Mouse (Mus musculus): ENCODE data around the gene Tmem104. TPM values are rescaled to one million over a fixed set of nuclear protein-coding genes. Genes with fewer than 3 reads are reported as not detected.

Gene Tmem104
- polyA plus RNA-seq, 1 experiment: 21.0 TPM

DNA sequence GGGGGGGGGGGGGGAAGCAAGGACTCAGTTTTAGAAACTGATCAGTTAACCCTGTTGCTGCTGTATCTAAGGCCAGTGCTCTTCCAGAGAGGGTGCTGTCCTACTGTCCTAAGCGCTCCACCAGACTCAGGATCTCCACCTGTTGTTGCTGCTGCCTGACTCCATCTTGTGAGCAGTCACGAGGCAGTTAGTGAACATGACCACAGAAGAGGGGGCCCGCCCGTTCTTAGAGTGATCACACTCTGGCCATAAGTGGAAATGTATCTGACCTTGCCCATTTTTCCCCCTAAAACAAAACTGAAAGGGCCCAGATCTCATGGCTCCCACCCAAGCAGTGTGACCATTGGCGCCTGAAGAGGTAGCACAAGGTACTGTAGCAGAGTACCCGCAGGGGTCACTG is 60.7 kb downstream of the Tmem104 start:
- Histone ChIP-seq H3K27me3 (ENCODE audit: control insufficient read depth, insufficient read depth, low read length) (peaks cover 29% of the 10 kb centered on the region), H3K36me3 (ENCODE audit: control insufficient read depth, insufficient read depth, low read length) (peaks cover 13% of the 10 kb centered on the region; the same call in 1 of the 2 replicates), H3K27ac (ENCODE audit: insufficient read depth, low read depth, low read length) (no peak overlapping the region), H3K4me1 (ENCODE audit: control insufficient read depth, insufficient read depth, insufficient read length, low read length) (no peaks in the 10 kb centered on the region; the same call in 1 of the 2 replicates), H3K4me3 (ENCODE audit: low read depth, low read length) (no peak overlapping the region)
- TF ChIP-seq POLR2A (IDR thresholded peaks at IDR 0.05; ENCODE audit: low read depth, low read length) (no peak), CTCF (IDR thresholded peaks at IDR 0.05; ENCODE audit: extremely low read depth, insufficient read length, insufficient replicate concordance, low read depth, low read length) (no peak)
- WGBS: 64% methylated on average over 6 of the region's 6 CpGs

DNA sequence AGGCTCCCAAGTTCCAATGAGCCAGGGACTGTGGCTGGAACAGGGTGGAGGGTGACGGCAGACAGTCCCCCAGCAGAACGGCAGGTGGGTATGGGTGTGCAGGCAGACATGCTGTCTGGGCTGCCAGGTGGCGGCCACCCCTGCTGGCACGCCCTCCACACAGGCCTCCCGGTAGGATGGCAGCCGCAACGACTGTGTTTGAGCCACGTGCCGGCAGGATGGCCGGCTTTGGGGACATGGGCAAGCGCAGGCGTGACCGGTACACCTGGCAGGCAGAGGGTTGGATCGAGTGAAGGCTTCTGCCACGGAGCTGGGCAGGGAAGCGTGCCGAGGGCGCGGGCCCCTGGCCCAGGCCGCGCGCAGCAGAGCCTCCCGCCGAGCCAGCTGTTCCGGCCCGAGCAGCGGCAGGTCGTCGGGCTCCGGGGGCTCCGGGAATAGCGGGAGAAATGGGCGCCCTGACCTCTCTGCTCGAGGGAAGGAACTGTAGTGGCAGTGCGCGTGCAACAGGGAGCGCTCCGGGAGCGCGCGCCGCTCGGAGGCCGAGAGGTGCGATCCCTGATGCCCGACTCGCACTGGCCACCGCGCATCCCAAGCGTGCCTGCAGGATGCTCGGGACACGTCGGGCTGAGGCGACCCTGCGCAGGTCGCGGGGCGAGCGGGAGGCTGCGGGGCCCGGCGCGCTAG is 62.6 kb downstream of the Tmem104 start:
- WGBS: 1% methylated on average over 62 of the region's 63 CpGs
- peak overlapping the region; percentile 0; the same call in 1 of the 2 replicates for H3K4me3 ChIP-seq (ENCODE audit: low read depth, low read length)
- H3K36me3 ChIP-seq (ENCODE audit: control insufficient read depth, insufficient read depth, low read length): peaks cover 2% of the 10 kb centered on the region; the same call in 1 of the 2 replicates
- no peaks in the 10 kb centered on the region; the same call in 1 of the 2 replicates for H3K4me1 ChIP-seq (ENCODE audit: control insufficient read depth, insufficient read depth, insufficient read length, low read length)
- no peak for TF ChIP-seq POLR2A (IDR thresholded peaks at IDR 0.05; ENCODE audit: low read depth, low read length)
- no peak for TF ChIP-seq CTCF (IDR thresholded peaks at IDR 0.05; ENCODE audit: extremely low read depth, insufficient read length, insufficient replicate concordance, low read depth, low read length)
- H3K27ac ChIP-seq (ENCODE audit: insufficient read depth, low read depth, low read length): no peak overlapping the region
- peaks cover 29% of the 10 kb centered on the region for H3K27me3 ChIP-seq (ENCODE audit: control insufficient read depth, insufficient read depth, low read length)

DNA sequence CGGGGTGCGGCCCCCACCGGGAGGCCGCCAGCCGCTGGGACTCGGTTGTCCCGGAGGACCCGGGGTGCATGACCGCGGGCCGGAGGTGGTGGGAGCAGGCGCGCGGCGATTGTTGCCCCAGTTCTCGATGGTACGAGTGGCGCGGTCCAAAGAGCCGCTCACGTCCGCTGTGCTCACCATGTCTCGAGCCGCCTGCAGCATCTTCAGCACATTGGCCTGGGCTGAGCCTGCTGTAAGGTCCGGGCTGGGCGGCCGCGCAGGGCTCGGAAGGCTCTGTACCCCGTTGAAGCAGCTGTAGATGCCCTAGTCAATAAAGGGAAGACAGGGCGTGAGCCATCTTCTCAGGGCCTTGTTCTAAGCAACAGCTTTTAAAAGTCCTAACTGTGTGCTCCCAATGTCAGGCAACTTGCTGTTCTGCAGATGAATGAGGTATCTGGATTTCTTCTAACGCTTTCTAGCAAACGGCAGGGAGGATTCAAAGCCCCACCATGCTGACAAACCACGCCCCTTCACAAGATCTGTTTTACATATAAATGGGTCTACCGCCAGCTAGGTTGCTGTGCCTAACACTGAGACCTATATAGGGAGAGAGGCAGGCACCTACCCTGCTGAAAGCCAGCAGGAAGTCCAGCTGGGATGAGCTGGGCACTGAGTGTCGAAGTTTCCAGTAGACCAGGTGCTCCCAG is 63.3 kb downstream of the Tmem104 start:
- H3K4me1 ChIP-seq (ENCODE audit: control insufficient read depth, insufficient read depth, insufficient read length, low read length): no peaks in the 10 kb centered on the region; the same call in 1 of the 2 replicates
- H3K4me3 ChIP-seq (ENCODE audit: low read depth, low read length): peak overlapping the region; percentile 0; the same call in 1 of the 2 replicates
- WGBS: 4% methylated on average over 36 of the region's 36 CpGs
- no peak overlapping the region for H3K27ac ChIP-seq (ENCODE audit: insufficient read depth, low read depth, low read length)
- TF ChIP-seq POLR2A (IDR thresholded peaks at IDR 0.05; ENCODE audit: low read depth, low read length): no peak
- no peak for TF ChIP-seq CTCF (IDR thresholded peaks at IDR 0.05; ENCODE audit: extremely low read depth, insufficient read length, insufficient replicate concordance, low read depth, low read length)
- peaks cover 29% of the 10 kb centered on the region for H3K27me3 ChIP-seq (ENCODE audit: control insufficient read depth, insufficient read depth, low read length)
- H3K36me3 ChIP-seq (ENCODE audit: control insufficient read depth, insufficient read depth, low read length): no peaks in the 10 kb centered on the region

DNA sequence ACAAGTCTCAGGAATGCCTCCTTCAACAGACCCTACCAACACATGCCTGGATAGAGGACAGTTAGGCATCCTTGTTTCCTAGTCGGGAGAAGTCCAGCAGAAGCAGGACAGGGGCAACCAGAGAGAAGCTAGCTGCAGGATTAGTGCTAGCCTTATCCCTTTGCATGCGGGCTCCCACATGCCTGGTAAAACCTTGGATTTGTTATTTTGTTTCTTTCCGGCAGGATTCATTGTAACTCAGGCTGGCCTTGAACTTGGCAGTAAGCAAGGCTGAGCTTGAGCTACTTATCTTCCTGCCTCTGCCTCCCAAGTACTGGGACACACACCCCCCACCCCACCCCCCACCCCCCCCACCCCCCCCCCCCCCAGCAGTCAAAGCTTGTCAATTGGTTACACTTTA is 64.0 kb downstream of the Tmem104 start:
- peaks cover 29% of the 10 kb centered on the region for H3K27me3 ChIP-seq (ENCODE audit: control insufficient read depth, insufficient read depth, low read length)
- WGBS: 71% methylated on average over 3 of the region's 3 CpGs
- H3K4me3 ChIP-seq (ENCODE audit: low read depth, low read length): no peak overlapping the region
- no peaks in the 10 kb centered on the region for H3K36me3 ChIP-seq (ENCODE audit: control insufficient read depth, insufficient read depth, low read length)
- no peaks in the 10 kb centered on the region; the same call in 1 of the 2 replicates for H3K4me1 ChIP-seq (ENCODE audit: control insufficient read depth, insufficient read depth, insufficient read length, low read length)
- no peak overlapping the region for H3K27ac ChIP-seq (ENCODE audit: insufficient read depth, low read depth, low read length)
- no peak for TF ChIP-seq CTCF (IDR thresholded peaks at IDR 0.05; ENCODE audit: extremely low read depth, insufficient read length, insufficient replicate concordance, low read depth, low read length)
- no peak for TF ChIP-seq POLR2A (IDR thresholded peaks at IDR 0.05; ENCODE audit: low read depth, low read length)

DNA sequence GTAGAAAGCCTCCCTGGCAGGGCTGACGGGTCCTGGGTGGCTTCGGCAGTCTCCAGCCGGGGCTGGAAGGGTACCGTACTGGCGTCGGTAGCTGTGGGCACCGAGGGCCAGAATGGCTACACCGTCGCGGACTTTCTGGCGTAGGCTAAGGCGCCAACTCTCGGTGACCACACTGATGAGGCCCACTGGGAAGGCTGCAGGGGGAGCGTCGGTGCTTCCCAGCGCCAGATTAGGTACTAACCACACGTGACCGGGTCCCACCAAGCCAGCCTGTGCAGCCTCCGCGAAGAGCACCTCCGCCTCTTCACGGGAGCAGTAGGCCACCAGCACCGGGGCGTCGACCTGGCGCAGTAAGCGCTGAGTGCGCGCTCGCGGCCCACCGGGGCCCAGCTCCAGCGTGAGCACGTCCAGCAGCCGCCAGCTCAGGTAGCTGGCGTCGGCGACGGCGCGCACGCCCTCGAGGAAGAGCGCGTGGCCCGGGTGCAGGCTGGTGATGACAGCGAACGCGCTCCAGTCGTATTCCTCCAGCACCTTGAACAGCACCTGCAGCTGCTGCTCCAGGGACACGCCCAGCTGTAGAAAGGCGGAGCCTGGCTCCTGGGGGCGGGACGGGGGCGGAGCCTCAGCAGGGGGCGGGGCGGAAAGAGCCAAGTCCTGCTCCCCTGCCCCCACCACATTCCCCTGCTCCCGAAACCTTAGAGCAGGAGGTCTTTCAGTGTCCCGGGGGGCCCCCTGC is 70.7 kb downstream of the Tmem104 start:
- peaks cover 3% of the 10 kb centered on the region; the same call in 1 of the 2 replicates for H3K4me1 ChIP-seq (ENCODE audit: control insufficient read depth, insufficient read depth, insufficient read length, low read length)
- H3K4me3 ChIP-seq (ENCODE audit: low read depth, low read length): no peak overlapping the region
- WGBS: 19% methylated on average over 59 of the region's 59 CpGs
- peaks cover 26% of the 10 kb centered on the region for H3K27me3 ChIP-seq (ENCODE audit: control insufficient read depth, insufficient read depth, low read length)
- TF ChIP-seq POLR2A (IDR thresholded peaks at IDR 0.05; ENCODE audit: low read depth, low read length): no peak
- no peak for TF ChIP-seq CTCF (IDR thresholded peaks at IDR 0.05; ENCODE audit: extremely low read depth, insufficient read length, insufficient replicate concordance, low read depth, low read length)
- H3K27ac ChIP-seq (ENCODE audit: insufficient read depth, low read depth, low read length): no peak overlapping the region
- H3K36me3 ChIP-seq (ENCODE audit: control insufficient read depth, insufficient read depth, low read length): no peaks in the 10 kb centered on the region

DNA sequence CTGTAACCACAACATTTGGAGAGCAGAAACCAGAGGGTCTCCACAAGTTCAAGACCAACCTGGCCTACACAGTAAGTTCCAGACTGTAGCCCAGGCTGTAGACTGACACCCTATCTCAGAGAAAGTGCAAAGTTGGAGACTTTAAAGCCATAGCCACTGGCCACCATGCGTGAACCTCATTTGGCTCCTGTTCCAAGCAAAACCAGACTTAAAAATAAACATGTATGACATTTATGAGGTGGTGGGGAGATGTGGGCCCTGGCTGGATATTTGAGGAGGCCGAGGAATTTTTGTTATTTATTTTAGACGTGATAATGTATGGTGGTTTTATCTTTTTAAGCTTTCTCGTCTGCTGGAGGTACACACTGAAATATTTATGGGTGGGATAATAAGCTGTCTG is 71.8 kb downstream of the Tmem104 start:
- no peak overlapping the region for H3K27ac ChIP-seq (ENCODE audit: insufficient read depth, low read depth, low read length)
- no peak overlapping the region for H3K4me3 ChIP-seq (ENCODE audit: low read depth, low read length)
- no peaks in the 10 kb centered on the region for H3K36me3 ChIP-seq (ENCODE audit: control insufficient read depth, insufficient read depth, low read length)
- H3K27me3 ChIP-seq (ENCODE audit: control insufficient read depth, insufficient read depth, low read length): peaks cover 26% of the 10 kb centered on the region
- H3K4me1 ChIP-seq (ENCODE audit: control insufficient read depth, insufficient read depth, insufficient read length, low read length): peaks cover 3% of the 10 kb centered on the region; the same call in 1 of the 2 replicates
- TF ChIP-seq CTCF (IDR thresholded peaks at IDR 0.05; ENCODE audit: extremely low read depth, insufficient read length, insufficient replicate concordance, low read depth, low read length) (no peak), POLR2A (IDR thresholded peaks at IDR 0.05; ENCODE audit: low read depth, low read length) (no peak)
- WGBS: 47% methylated on average over 4 of the region's 4 CpGs
